Mouse (Mus musculus): ENCODE data around the gene Cd163l1.

Gene Cd163l1

DNA sequence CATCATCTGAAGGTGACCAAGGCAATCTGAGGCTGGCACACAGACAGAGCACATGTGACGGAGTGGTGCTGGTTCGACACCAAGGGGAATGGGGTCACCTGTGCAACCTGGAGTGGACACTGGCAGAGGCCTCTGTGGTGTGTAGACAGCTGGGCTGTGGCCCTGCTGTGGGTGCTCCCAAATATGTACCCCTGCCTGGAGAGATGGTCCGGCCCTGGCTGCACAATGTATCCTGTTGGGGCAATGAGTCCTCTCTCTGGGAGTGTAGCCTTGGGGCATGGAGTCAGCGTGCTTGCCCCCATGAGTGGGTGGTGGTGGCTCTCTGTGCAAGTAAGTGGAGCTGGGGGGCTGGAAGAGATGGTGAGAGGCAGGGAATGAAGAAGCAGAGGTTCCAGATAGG lies 2.3 kb downstream of the Cd163l1 start:
- no peak for DNase-seq (ENCODE audit: low spot score)

DNA sequence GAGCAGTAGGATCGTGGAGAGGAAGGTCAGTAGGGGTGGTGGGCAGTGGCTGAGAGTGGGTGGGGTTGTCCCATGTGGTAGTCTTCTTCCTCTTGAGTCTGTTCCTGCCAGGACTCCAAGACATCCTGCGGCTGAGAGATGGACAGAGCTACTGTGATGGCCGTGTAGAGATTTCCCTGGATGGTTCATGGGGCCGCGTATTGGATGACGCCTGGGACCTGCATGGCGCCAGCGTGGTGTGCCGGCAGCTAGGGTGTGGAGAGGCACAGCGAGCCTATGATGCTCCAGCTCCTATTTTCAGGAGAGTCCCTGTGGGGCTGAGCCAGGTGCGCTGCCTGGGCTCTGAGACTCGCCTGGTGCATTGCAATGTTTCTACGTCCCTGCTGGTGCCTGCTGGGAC lies 6.1 kb downstream of the Cd163l1 start:
- DNase-seq (ENCODE audit: low spot score) = no peak

DNA sequence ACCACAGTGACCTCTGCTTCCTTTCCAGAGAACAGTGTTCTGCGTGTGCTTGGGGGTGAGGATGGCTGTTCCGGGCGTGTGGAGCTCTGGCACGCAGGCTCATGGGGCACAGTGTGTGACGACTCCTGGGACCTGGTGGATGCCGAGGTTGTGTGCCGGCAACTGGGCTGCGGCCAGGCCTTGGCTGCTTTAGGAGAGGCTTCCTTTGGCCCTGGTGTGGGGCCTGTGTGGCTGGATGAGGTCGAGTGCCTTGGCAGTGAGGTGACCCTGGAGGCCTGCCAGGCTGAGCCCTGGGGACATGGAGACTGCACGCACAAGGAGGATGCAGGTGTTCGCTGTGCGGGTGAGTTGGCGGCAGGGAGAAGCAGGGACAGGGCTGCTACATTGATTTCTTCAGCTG lies 10.4 kb downstream of the Cd163l1 start:
- DNase-seq (ENCODE audit: low spot score) = no peak

DNA sequence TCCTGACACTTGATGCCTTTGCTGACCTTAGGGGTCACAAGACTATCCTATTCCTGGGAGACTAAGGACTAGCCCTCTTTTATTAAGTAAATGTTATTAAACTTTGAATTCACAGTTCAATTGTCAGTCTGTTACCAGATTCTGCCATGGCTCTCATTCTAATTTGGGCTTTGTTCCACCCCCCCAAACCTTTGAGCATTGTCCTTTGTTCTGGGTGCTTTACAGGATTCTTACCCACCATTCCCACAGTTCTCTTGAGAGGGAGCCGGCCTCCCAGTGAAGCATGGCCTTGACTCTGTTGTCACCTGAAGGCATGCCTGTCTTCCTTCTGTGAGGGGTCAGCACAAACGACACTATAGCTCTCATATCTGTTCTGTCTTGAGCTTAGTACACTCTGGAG lies 13.0 kb downstream of the Cd163l1 start:
- DNase-seq (ENCODE audit: low spot score) = no peak

DNA sequence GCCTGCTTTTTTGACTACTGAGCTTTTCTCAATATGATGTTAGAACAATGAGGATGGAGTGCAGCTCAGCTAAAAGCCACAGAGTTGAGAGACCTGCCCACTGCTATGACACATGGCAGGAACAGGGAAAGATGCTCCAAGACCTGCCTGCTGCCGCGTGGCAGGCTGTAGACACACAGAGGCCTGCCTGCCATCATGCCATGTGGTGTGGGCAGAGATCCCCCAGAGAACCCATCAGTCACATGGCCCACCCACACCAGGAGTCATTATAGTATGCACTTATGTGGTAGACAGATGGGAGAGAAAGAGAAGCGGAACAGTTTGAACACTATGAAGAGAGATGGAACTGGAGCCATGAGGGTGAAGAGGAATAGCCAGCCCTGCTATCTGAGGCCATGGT lies 15.6 kb downstream of the Cd163l1 start:
- no peak for DNase-seq (ENCODE audit: low spot score)

DNA sequence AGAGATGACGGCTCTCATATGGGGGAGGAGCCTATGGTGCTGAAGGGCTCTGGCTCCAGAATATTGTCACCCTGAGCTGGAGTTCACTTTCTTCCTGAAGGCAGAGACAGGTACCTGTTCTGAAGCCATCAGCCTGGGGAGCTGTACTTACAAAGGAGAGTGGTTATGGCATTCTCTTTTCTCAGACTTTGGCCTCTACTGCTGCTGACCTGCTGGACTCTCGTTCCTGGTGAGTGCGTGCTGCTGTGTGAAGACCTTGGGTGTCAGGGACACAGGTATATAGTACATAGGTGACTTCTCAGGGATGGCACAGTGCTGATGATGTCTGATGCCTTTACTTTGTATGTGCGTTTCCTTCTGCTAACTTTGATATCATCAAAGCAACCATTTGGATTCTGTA lies 29.1 kb downstream of the Cd163l1 start, which contains the start of gene 5830411N06Rik:
TSS of gene 5830411N06Rik (plus strand) at position 69 of the 400 bp plus-strand sequence.
- no peak for DNase-seq (ENCODE audit: low spot score)

DNA sequence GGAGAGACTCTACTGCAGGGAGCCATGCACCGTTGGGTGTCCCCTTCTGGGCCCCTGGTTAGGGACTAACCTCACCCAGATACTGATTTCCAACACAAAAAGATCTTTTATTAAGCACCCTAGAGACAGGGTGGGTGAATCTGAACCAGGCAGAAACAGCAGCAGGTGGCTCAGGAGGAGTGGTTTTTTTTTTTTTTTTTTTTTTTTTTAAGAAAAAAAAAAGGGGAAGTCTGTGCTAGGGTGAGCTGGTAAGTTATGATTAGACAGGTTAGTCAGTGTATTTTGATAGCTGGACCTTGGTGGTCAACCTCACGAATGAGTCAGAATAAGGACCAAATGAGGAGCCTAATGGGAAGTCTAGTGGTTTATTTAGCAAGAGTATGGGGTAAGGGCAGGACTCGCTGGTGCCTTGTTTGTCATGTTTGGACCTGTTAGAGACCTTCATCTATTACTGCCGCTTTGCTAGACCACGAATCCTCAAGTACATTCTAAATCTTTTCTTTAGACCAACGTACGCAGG lies 35.8 kb downstream of the Cd163l1 start:
- no peak for DNase-seq (ENCODE audit: low spot score)

Measured in embryo, embryonic 10.5 days (tissue).